Mouse (Mus musculus) midbrain, embryonic 11.5 days (tissue): Measurements from ENCODE around the gene Zfp346. TPM values are rescaled to one million over a fixed set of nuclear protein-coding genes. Genes with fewer than 3 reads are reported as not detected.
"Not testable (repeated sequence)": the region's sequence is repeated elsewhere in the genome, so short reads cannot be mapped to it uniquely, and the experiment has no call there.

ENCODE experiments used
- ATAC-seq: fragments of 200-750 bp; cut with Nextera tagmentation; 2 replicates; pipeline ENCODE4 v1.8.0; 2017; ENCODE audit warnings: moderate TSS enrichment, moderate library complexity; ENCODE audit not compliant: low FRiP score
- DNase-seq: peaks from one replicate; pipeline ENCODE4 v3.0.0; 2015; ENCODE audit warnings: low spot score; ENCODE audit errors: missing footprints
- H3K27ac ChIP-seq: fragments of 300-500 bp; sonication (generic); 2 replicates; pipeline ENCODE4 v1.5.1; 2014; ENCODE audit warnings: low read depth, low read length
- H3K27me3 ChIP-seq: fragments of 300-500 bp; sonication (generic); 2 replicates; pipeline ENCODE4 v1.6.1; 2014; ENCODE audit warnings: mild to moderate bottlenecking, low read length, moderate library complexity, mixed read lengths; ENCODE audit not compliant: control insufficient read depth, insufficient read depth
- H3K36me3 ChIP-seq: fragments of 300-500 bp; sonication (generic); 2 replicates; pipeline ENCODE4 v1.6.1; 2014; ENCODE audit warnings: mild to moderate bottlenecking, low read length, moderate library complexity, mixed read lengths; ENCODE audit not compliant: control insufficient read depth, insufficient read depth
- H3K4me1 ChIP-seq: fragments of 300-500 bp; sonication (generic); 2 replicates; pipeline ENCODE4 v1.6.1; 2014; ENCODE audit warnings: low read length; ENCODE audit not compliant: control insufficient read depth, insufficient read depth
- H3K4me2 ChIP-seq: fragments of 300-500 bp; sonication (generic); 2 replicates; pipeline ENCODE4 v1.6.1; 2014; ENCODE audit warnings: mild to moderate bottlenecking, moderate library complexity
- H3K4me3 ChIP-seq: fragments of 300-500 bp; sonication (generic); 2 replicates; pipeline ENCODE4 v1.5.1; 2014; ENCODE audit warnings: low read depth, low read length
- H3K9ac ChIP-seq: fragments of 300-500 bp; sonication (generic); 2 replicates; pipeline ENCODE4 v1.6.1; 2014; ENCODE audit warnings: low read length
- H3K9me3 ChIP-seq: fragments of 300-500 bp; sonication (generic); 2 replicates; pipeline ENCODE4 v1.6.1; 2016; ENCODE audit warnings: low read length; ENCODE audit not compliant: control insufficient read depth
- WGBS: fragments of 180-500 bp; shearing (Covaris S2); extraction: QIAGEN DNeasy Blood & Tissue Kit; methylation state at CpG from one replicate; pipeline ENCODE4 v1.1.7; 2014; 5-methylcytosine and 5-hydroxymethylcytosine counted together
- polyA plus RNA-seq: library from polyadenylated mRNA; unstranded; fragments of >200 nt; fragmentation: Nextera tagmentation; extraction: Ambion mirVana; gene quantifications from 2 replicates; pipeline ENCODE4 v1.2.1, GENCODE M21; 2014

The Zfp346 gene
- 18.8 and 19.7 TPM in 2 replicates for polyA plus RNA-seq

DNA sequence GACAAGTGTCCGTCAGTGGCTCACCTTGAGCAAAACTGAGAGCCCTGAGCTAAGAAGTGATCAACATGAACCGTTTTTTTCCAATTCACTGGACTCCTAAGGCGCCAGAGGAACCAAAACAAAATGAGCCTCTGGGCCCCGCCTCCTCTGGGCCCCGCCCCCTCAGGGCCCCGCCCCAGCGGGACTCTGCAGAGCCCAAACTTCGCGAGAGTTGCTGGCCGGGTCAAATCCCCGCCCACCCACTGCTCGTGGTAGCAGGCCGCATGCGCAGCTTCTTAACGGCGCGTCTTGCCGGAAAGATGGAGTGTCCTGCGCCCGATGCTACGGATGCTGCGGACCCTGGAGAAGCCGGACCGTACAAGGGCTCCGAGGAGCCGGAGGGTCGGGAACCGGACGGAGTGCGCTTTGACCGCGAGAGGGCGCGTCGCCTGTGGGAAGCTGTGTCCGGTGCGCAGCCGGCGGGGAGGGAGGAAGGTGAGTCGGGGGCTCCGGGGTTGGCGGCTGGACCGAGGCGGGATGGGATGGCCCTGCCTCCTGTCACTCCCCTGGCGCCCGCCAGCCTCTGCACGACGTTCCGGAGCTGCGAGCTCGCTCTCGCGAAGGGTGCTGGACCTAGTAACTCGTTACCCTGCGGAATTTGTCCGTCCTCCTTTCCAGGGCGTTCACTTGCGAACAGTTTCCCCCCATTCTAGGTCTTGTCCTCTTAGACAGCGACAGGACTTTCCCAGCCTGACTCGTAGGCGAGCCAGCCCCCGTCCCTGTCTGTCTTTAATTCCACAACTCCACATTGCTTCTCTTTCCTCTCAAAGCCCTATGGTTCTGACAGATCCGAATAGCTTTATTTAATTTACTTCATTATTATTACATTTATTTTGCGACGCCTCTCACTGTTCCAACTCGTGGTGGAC lies at the start of gene Zfp346:
Zfp346 (plus strand) TSS at position 267 of the 908 bp plus-strand sequence.
- ATAC-seq, result peak; percentile 92
- under 1% methylated on average over 63 of the region's 66 CpGs for WGBS
- H3K27me3 ChIP-seq, result no peaks in the 10 kb centered on the region

DNA sequence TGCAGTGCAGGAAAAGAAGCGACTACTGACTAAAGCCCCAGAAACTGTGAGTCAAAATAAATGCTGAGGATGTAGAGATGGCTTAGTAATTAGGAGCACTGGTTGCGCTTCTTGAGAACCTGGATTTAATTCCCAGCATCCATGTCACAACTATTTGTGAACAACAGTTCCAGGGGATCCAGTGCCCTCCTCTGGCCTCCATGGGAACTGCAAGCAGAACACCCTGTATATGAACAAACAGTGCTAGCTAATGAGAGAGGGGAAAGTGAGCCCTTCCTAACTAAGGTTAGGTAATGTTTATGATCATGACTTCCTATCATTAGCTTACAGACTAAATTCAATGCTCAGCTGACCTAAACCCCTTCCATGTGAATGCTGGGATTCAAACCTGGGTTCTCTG lies 47.1 kb upstream of the Zfp346 start:
- no peak overlapping the region for H3K27ac ChIP-seq
- ATAC-seq (no peak), DNase-seq (no peak)
- H3K4me2 ChIP-seq, result no peak overlapping the region
- H3K9me3 ChIP-seq, result no peaks in the 10 kb centered on the region
- H3K27me3 ChIP-seq, result no peaks in the 10 kb centered on the region
- no peaks in the 10 kb centered on the region for H3K4me1 ChIP-seq
- H3K36me3 ChIP-seq, result peaks cover 4% of the 10 kb centered on the region
- WGBS, result 96% methylated on average over 2 of the region's 2 CpGs
- no peak overlapping the region for H3K9ac ChIP-seq
- no peak overlapping the region for H3K4me3 ChIP-seq

More for the DNA sequence above, at the start of gene Zfp346:
- Histone ChIP-seq H3K9ac (peak within 1 kb of the TSS; percentile 93), H3K4me1 (peaks cover 7% of the 10 kb centered on the region), H3K9me3 (no peaks in the 10 kb centered on the region), H3K27ac (peak within 1 kb of the TSS; percentile 80), H3K4me3 (peak within 1 kb of the TSS; percentile 76), H3K4me2 (peak within 1 kb of the TSS; percentile 67), H3K36me3 (no peaks in the 10 kb centered on the region; the same call in 1 of the 2 replicates)
- peak; percentile 99 for DNase-seq

- no peak overlapping the region for H3K4me2 ChIP-seq
- WGBS, result 84% methylated on average over 2 of the region's 2 CpGs
- no peaks in the 10 kb centered on the region for H3K27me3 ChIP-seq
- no peak overlapping the region for H3K27ac ChIP-seq
- DNase-seq (no peak), ATAC-seq (no peak)
- no peaks in the 10 kb centered on the region for H3K4me1 ChIP-seq
- H3K36me3 ChIP-seq, result no peaks in the 10 kb centered on the region; the same call in 1 of the 2 replicates
- no peaks in the 10 kb centered on the region for H3K9me3 ChIP-seq
- H3K4me3 ChIP-seq, result no peak overlapping the region
- no peak overlapping the region for H3K9ac ChIP-seq
These were observed 41.8 kb upstream of the Zfp346 start for GRCm38 (mm10) chr13:55063276-55063675.

DNA sequence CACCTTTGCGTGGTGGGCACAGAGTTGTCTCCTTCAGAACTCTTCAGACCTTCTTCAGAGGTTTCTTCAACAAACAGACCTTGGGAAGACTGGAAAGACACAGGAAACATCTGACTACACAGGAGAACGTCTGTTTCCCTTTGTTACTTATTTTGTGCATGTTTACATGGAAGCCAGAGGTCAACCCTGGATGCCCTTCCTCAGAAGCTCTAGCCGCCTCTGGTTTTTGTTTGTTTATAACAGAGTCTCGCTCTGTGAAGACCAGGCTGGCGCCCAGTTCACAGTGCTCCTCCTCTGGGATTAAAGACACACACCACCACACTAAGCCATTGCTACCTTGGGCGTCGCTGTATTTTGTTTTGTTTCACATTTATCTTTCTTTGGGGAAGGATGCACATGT lies 35.4 kb upstream of the Zfp346 start:
- Histone ChIP-seq H3K9me3 (no peaks in the 10 kb centered on the region), H3K4me3 (no peak overlapping the region), H3K9ac (no peak overlapping the region), H3K27me3 (no peaks in the 10 kb centered on the region), H3K36me3 (no peaks in the 10 kb centered on the region), H3K4me2 (no peak overlapping the region), H3K4me1 (no peaks in the 10 kb centered on the region), H3K27ac (no peak overlapping the region)
- WGBS, result 72% methylated on average over 7 of the region's 7 CpGs
- no peak for DNase-seq
- no peak for ATAC-seq

DNA sequence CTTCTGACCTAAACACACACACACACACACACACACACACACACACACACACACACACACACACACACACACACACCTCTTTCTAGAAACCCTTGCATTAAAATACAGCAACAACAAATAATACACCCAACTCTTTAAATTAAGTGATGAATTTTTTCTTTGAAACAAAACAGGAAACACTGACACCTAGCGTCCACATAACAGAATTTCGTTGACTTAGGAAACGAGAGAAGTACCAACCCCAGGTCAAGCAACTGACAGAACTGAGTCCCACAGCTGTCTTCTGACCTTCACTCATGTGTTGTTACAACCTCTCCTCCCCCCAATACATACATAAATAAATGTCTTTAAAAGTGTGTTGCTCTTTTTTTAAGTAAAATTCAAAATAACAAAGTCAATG lies 33.8 kb upstream of the Zfp346 start:
- H3K4me2 ChIP-seq, result no peak overlapping the region
- H3K36me3 ChIP-seq, result 0 out of 2 replicates have a peak, but pooled peaks cover 2% of the 10 kb centered on the region
- ATAC-seq (no peak), DNase-seq (peak; percentile 89)
- H3K9ac ChIP-seq, result no peak overlapping the region
- no peaks in the 10 kb centered on the region for H3K27me3 ChIP-seq
- H3K9me3 ChIP-seq, result no peaks in the 10 kb centered on the region
- 3% methylated on average over 3 of the region's 3 CpGs for WGBS
- no peak overlapping the region for H3K4me3 ChIP-seq
- no peaks in the 10 kb centered on the region for H3K4me1 ChIP-seq
- no peak overlapping the region for H3K27ac ChIP-seq

DNA sequence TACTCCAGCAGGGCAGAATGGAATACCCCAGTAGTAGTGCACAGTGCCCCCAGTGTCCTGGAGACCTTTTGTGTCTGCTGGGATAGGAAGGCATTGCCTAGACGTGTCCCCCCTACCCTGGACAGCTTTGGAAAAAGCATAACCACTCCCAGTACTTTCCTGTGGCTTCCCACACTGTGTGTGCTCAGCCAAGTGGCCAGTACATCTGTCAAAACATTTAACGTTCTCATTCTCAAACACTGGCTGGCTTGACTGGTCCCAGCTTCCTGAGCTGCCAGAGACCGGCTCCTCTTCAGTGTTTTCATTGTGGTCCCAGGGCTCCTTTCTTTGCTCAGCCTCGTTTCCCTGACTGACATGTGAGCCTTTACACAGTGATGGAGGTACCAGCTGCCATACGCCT lies 29.5 kb upstream of the Zfp346 start:
- Histone ChIP-seq H3K4me2 (no peak overlapping the region), H3K4me1 (no peaks in the 10 kb centered on the region), H3K27me3 (no peaks in the 10 kb centered on the region), H3K27ac (no peak overlapping the region), H3K36me3 (0 out of 2 replicates have a peak, but pooled peaks cover 2% of the 10 kb centered on the region), H3K9ac (no peak overlapping the region; the same call in 1 of the 2 replicates), H3K9me3 (no peaks in the 10 kb centered on the region), H3K4me3 (no peak overlapping the region)
- DNase-seq (no peak), ATAC-seq (no peak)
- WGBS, result 59% methylated on average over 5 of the region's 5 CpGs

GRCm38 (mm10) chr13:55092588-55092987 lies 12.5 kb upstream of the Zfp346 start:
- Histone ChIP-seq H3K4me1 (no peaks in the 10 kb centered on the region), H3K9ac (no peak overlapping the region), H3K4me3 (no peak overlapping the region), H3K27ac (no peak overlapping the region), H3K27me3 (no peaks in the 10 kb centered on the region), H3K36me3 (peaks cover 2% of the 10 kb centered on the region), H3K9me3 (no peaks in the 10 kb centered on the region), H3K4me2 (no peak overlapping the region)
- 95% methylated on average over 4 of the region's 4 CpGs for WGBS
- DNase-seq (no peak), ATAC-seq (no peak)

DNA sequence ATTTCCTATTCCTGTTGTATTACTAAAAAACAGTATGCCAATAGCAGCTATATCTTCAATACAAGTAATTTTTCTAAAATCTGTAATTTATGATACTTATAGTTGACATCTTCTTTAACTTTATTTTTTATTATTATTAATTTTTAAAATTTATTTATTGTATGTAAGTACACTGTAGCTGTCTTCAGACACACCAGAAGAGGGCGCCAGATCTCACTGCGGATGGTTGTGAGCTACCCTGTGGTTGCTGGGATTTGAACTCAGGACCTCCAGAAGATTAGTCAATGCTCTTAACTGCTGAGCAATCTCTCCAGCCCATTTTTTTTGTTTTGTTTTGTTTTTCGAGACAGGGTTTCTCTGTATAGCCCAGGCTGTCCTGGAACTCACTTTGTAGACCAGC lies 7.3 kb upstream of the Zfp346 start:
- ATAC-seq, H3K4me2 ChIP-seq, H3K27ac ChIP-seq, H3K9me3 ChIP-seq, H3K9ac ChIP-seq, DNase-seq, H3K27me3 ChIP-seq, H3K4me3 ChIP-seq, H3K36me3 ChIP-seq, H3K4me1 ChIP-seq: not testable (repeated sequence)
- WGBS, result 86% methylated on average over 3 of the region's 3 CpGs

DNA sequence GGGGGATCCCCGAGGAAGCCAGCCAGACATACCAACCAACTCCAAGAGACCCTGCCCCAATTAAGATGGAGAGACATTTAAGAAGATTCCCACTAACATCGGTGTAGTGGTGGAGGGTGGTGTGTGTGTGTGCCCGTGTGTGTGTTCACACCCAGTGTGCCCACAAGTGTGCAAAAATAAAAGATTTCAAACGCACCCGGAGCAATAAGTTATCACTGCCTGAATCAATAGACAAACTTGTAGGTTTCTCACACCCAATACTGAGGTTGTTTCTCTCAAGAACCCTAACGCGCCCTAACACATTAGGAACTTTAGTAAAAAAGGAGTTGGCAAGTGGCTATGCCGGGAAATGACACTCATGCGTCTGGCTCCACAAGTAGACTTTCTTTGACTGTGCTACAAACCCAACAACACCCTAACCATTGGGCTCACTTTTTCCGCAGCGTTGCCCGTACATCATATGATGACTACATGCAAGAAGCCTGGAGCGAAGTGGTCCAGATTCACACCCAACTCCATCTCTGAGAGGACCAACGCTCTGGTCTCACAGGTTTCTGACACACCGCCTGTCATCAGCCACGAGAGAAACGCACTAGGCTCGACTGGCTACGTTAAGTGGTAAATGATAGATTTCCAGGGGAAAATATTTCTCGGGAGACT lies 5.9 kb upstream of the Zfp346 start:
- Histone ChIP-seq H3K4me2 (peak overlapping the region; percentile 47), H3K27me3 (no peaks in the 10 kb centered on the region), H3K9me3 (no peaks in the 10 kb centered on the region), H3K27ac (no peak overlapping the region), H3K9ac (peak overlapping the region; percentile 95), H3K4me3 (peak overlapping the region; percentile 83), H3K4me1 (peaks cover 7% of the 10 kb centered on the region), H3K36me3 (no peaks in the 10 kb centered on the region)
- WGBS, result 41% methylated on average over 20 of the region's 20 CpGs
- DNase-seq (peak; percentile 87), ATAC-seq (peak; percentile 31; the same call in 1 of the 2 replicates)
